Mouse (Mus musculus): ENCODE data around the gene Mamld1. TPM values are rescaled to one million over a fixed set of nuclear protein-coding genes. Genes with fewer than 3 reads are reported as not detected.
A peak's percentile ranks its signal among the peaks of the same experiment; 100 is the strongest.
"Not testable (repeated sequence)": the region's sequence is repeated elsewhere in the genome, so short reads cannot be mapped to it uniquely, and the experiment has no call there.

Mamld1 gene
- total RNA-seq (2014; rRNA removed) (12.3 and 13.4 TPM in 2 replicates), polyA plus RNA-seq (2015; fragmentation: Nextera tagmentation; extraction: Ambion mirVana) (4.2 and 4.8 TPM in 2 replicates)

DNA sequence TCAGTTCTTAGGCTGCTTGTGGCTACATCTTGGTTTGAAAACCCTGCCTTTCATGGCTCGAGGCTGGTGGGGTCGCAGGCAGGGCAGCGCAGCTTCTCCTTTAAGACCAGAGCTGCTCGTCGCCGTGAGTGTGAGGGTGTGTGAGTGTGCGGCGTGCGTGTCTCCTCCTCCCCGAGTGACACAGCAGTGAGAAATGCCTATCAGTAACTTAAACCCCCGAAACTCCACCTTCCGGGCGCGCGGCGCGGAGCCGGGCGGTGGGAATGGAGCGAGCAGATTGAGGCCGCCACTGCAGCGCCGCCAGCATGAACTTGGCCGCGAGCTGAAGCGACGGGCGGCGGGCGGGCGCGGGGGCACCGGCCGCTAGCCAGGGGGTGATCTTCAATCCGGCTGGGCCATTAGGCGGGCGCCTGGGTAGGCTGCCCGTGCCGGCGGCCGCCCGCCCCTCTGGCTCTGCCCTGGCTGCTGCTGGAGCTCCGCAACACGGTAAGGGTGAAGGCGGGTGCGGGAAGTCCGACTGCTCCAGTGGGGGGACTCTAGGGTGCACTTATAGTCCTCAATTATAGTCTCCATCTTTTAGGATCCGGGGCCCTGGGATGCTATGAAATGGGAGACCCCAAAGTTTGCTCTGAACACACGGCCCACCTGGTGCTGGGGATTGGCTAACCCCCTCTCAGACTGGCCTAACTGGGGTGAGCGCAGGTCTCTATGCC is at the start of gene Mamld1:
Gene Mamld1, plus strand, starts transcription at position 393 of the 713 bp plus-strand sequence.
- H3K4me2 ChIP-seq (ENCODE audit: low read depth, low read length), result peak within 1 kb of the TSS; percentile 68
- peak within 1 kb of the TSS; percentile 73 for H3K27ac ChIP-seq
- H3K27me3 ChIP-seq (ENCODE audit: insufficient read depth, low read length), result no peaks in the 10 kb centered on the region
- ATAC-seq (peak; percentile 79), DNase-seq (ENCODE audit: low spot score) (peak; percentile 79)
- H3K4me1 ChIP-seq (ENCODE audit: insufficient read depth, low read length), result no peaks in the 10 kb centered on the region
- no peaks in the 10 kb centered on the region for H3K9me3 ChIP-seq (ENCODE audit: low read length)
- H3K36me3 ChIP-seq (ENCODE audit: insufficient read depth, low read length), result no peaks in the 10 kb centered on the region
- peak; percentile 37 for TF ChIP-seq CTCF (IDR thresholded peaks at IDR 0.05; ENCODE audit: low read depth)
- H3K9ac ChIP-seq (replicated peaks; ENCODE audit: low read length), result peak within 1 kb of the TSS; percentile 49
- WGBS, result 28% methylated on average over 50 of the region's 50 CpGs
- H3K4me3 ChIP-seq (ENCODE audit: low read length), result peak within 1 kb of the TSS; percentile 50

DNA sequence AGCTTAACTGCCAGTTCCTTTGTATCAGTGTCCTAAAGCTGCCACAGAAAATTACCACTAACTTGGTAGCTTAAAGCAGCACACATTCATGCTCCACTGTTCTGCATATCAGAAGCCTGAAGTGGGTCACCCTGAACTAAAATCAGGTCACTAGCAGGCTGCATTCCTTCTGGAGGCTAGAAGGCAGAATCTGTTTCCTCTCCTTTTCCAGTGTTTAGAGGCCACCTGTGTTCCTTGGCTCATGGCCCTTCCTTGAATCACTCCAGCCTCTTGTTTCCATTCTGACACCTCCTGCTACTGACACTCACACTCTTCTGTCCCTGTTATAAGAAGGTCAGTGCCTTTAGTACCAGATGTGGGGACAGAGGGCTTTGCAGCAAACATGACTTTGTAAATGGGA is 25.3 kb upstream of the Mamld1 start:
- Histone ChIP-seq H3K27me3 (ENCODE audit: insufficient read depth, low read length) (no peaks in the 10 kb centered on the region), H3K4me2 (ENCODE audit: low read depth, low read length) (no peak overlapping the region), H3K4me1 (ENCODE audit: insufficient read depth, low read length) (no peaks in the 10 kb centered on the region), H3K36me3 (ENCODE audit: insufficient read depth, low read length) (no peaks in the 10 kb centered on the region), H3K9ac (replicated peaks; ENCODE audit: low read length) (no peak overlapping the region), H3K27ac (no peak overlapping the region), H3K4me3 (ENCODE audit: low read length) (no peak overlapping the region), H3K9me3 (ENCODE audit: low read length) (no peaks in the 10 kb centered on the region)
- no peak for TF ChIP-seq CTCF (IDR thresholded peaks at IDR 0.05; ENCODE audit: low read depth)
- ATAC-seq (no peak), DNase-seq (ENCODE audit: low spot score) (no peak)

DNA sequence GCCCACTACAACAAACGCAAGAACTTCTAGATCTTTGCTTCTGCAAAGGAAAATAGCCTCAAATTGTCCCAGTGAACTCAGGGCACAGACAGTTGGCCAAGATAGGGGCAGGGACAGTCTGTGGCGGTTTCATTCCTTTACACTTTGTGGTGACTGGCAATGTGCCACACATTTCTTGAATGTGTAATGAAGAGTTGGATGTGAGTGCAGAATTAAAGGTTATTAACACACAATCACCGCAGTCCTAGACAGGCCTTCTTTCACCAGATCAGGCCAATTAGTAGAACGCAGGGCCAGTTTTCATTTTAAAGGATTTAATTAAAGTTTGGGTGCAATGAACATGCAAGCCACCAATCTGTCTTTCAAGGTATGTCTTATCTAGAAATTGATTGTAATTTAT is 22.0 kb upstream of the Mamld1 start:
- WGBS, result 62% methylated on average over 4 of the region's 4 CpGs
- Histone ChIP-seq H3K27me3 (ENCODE audit: insufficient read depth, low read length) (no peaks in the 10 kb centered on the region), H3K27ac (no peak overlapping the region), H3K4me2 (ENCODE audit: low read depth, low read length) (no peak overlapping the region), H3K4me3 (ENCODE audit: low read length) (no peak overlapping the region), H3K9me3 (ENCODE audit: low read length) (no peaks in the 10 kb centered on the region), H3K36me3 (ENCODE audit: insufficient read depth, low read length) (no peaks in the 10 kb centered on the region), H3K9ac (replicated peaks; ENCODE audit: low read length) (no peak overlapping the region), H3K4me1 (ENCODE audit: insufficient read depth, low read length) (no peaks in the 10 kb centered on the region)
- no peak for TF ChIP-seq CTCF (IDR thresholded peaks at IDR 0.05; ENCODE audit: low read depth)
- ATAC-seq (no peak), DNase-seq (ENCODE audit: low spot score) (no peak)

DNA sequence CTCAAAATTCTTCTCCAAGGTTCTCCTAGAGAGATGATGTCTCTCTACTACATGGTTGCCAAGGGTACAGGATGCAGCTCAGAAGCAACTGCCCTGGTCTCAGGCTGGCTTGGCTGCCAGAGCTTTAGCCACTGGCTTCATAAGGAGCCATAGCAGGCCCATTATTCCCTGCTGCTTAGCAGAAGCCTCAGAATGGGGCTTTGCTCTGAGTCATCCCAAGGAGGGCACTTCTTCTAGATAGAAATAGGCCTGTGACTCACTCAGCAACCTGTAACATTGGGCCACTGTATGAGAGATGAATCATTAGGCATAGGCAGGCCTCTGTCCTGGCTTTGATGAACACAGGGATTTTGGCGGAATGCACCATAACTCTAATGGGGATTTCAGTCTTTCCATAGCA is 21.1 kb upstream of the Mamld1 start:
- H3K9ac ChIP-seq (replicated peaks; ENCODE audit: low read length); H3K36me3 ChIP-seq (ENCODE audit: insufficient read depth, low read length); DNase-seq (ENCODE audit: low spot score); H3K27me3 ChIP-seq (ENCODE audit: insufficient read depth, low read length); H3K4me2 ChIP-seq (ENCODE audit: low read depth, low read length); H3K4me1 ChIP-seq (ENCODE audit: insufficient read depth, low read length); ATAC-seq; H3K27ac ChIP-seq; H3K9me3 ChIP-seq (ENCODE audit: low read length); H3K4me3 ChIP-seq (ENCODE audit: low read length): not testable (repeated sequence)
- 89% methylated on average over 1 of the region's 1 CpGs for WGBS

DNA sequence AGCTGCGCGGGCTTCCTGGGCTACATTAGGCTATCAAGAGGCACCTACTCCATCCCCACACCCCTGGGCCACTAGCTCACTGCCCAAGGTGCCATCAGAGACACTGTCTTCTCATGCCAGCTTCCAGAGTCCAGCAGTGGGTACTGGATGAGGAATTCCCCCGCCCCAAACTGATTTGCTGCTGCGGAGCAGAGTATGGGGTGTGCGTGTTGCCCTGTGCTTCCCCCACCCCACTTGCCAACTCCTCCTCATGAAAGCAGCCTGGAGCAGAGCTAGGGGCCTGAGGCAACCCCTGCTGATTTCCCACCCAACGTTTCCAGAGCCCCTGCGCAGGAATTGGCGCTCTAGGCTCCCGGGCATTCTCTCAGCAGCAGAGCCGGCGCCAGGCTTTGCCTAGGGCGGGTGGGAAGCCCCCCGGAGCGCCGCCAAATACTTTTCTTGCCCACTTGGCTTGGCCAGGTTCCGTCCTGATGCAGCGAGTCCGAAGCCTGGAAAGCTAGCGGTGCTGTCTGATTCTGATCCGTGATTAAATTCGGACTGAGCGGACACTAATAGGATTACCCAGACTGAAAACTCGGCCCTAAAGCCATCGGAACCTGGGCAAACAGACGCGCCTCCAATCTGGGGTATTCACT is 738 bp downstream of the Mamld1 start:
- H3K9me3 ChIP-seq (ENCODE audit: low read length), result no peaks in the 10 kb centered on the region

DNA sequence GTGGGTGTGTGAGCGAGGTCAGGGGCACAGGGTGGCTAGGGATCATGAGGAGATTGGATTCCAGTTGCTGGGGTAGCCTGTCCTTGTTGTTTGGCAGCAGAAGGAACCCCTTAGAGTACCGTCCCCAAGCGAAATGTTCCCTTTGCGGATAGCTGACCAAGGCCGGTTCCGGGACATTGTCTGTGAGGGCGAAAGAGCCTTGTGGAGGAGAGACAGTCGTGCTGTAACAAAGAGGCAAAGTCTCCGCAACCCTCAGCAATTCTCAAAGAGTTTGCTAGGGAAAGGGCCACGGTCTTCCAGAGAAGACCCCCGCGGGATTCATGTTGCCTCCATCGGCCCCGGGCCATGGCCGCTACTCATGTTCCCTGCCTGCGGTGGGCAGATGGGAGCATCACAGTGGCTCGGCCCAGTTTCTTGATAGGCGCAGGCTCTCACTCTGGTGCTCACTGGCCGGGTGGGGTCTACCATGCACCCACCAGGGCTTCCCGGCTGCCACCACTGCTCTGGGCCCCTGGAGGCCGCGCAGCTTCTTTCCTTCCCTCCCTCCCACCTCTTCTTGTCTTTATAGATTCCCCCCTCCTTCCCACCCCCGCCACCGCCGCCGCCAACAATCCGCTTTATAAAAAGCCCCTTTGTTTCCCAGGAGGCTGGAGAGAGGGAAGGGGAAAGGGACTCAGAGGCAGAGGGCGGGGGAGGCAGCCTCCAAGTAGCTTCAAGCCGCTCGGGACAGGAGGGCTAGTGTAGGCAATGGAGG is 1.5 kb downstream of the Mamld1 start:
- Histone ChIP-seq H3K9me3 (ENCODE audit: low read length) (no peaks in the 10 kb centered on the region), H3K4me1 (ENCODE audit: insufficient read depth, low read length) (no peaks in the 10 kb centered on the region), H3K36me3 (ENCODE audit: insufficient read depth, low read length) (no peaks in the 10 kb centered on the region), H3K9ac (replicated peaks; ENCODE audit: low read length) (peak overlapping the region; percentile 49), H3K4me2 (ENCODE audit: low read depth, low read length) (peak overlapping the region; percentile 68), H3K4me3 (ENCODE audit: low read length) (peak overlapping the region; percentile 50), H3K27me3 (ENCODE audit: insufficient read depth, low read length) (no peaks in the 10 kb centered on the region), H3K27ac (peak overlapping the region; percentile 73)
- 39% methylated on average over 30 of the region's 30 CpGs for WGBS
- peak; percentile 59 for DNase-seq (ENCODE audit: low spot score)
- ATAC-seq, result peak; percentile 72
- TF ChIP-seq CTCF (IDR thresholded peaks at IDR 0.05; ENCODE audit: low read depth), result no peak

More for the DNA sequence above, 738 bp downstream of the Mamld1 start:
- Histone ChIP-seq H3K36me3 (ENCODE audit: insufficient read depth, low read length) (no peaks in the 10 kb centered on the region), H3K27ac (peak overlapping the region; percentile 73), H3K4me1 (ENCODE audit: insufficient read depth, low read length) (no peaks in the 10 kb centered on the region), H3K4me2 (ENCODE audit: low read depth, low read length) (peak overlapping the region; percentile 68), H3K9ac (replicated peaks; ENCODE audit: low read length) (peak overlapping the region; percentile 49), H3K27me3 (ENCODE audit: insufficient read depth, low read length) (no peaks in the 10 kb centered on the region), H3K4me3 (ENCODE audit: low read length) (peak overlapping the region; percentile 50)
- no peak for TF ChIP-seq CTCF (IDR thresholded peaks at IDR 0.05; ENCODE audit: low read depth)
- WGBS, result 25% methylated on average over 26 of the region's 26 CpGs
- DNase-seq (ENCODE audit: low spot score) (peak; percentile 42), ATAC-seq (peak; percentile 8; the same call in 1 of the 2 replicates)
